Mouse (Mus musculus) embryonic fibroblast, embryonic 13.5 days (primary cell): ENCODE results near the gene Xpc. TPM values are rescaled to one million over a fixed set of nuclear protein-coding genes. Genes with fewer than 3 reads are reported as not detected.
"Not testable (repeated sequence)": the region's sequence is repeated elsewhere in the genome, so short reads cannot be mapped to it uniquely, and the experiment has no call there.

Experiments
- H3K27ac ChIP-seq: 2 replicates; pipeline ENCODE4 v1.5.1; 2012; ENCODE audit warnings: low read length, control low read depth, inconsistent platforms; ENCODE audit not compliant: insufficient read depth
- H3K4me1 ChIP-seq: 2 replicates; pipeline ENCODE4 v1.6.1; 2011; ENCODE audit warnings: low read length; ENCODE audit not compliant: control insufficient read depth, insufficient read depth
- H3K4me3 ChIP-seq: 2 replicates; pipeline ENCODE4 v1.5.1; 2011; ENCODE audit warnings: mild to moderate bottlenecking, control low read depth, low read length; ENCODE audit not compliant: insufficient read depth
- CTCF ChIP-seq: IDR thresholded peaks from 2 replicates; pipeline ENCODE4 v1.5.1; 2011; ENCODE audit warnings: mild to moderate bottlenecking, control low read depth, low read length, moderate library complexity, borderline replicate concordance; ENCODE audit not compliant: insufficient read depth
- POLR2A ChIP-seq: IDR thresholded peaks from 2 replicates; pipeline ENCODE4 v1.6.1; 2011; ENCODE audit warnings: low read depth, mild to moderate bottlenecking, control low read depth, low read length, moderate library complexity
- polyA plus RNA-seq: library from polyadenylated mRNA; stranded (reverse); fragments of >200 nt; gene quantifications from 2 replicates; pipeline ENCODE4 v1.2.4, GENCODE M21; 2011; ENCODE audit warnings: low read depth; ENCODE audit not compliant: missing spikeins, insufficient read length

The Xpc gene
- polyA plus RNA-seq, 1 experiment, result 7.7 TPM

- H3K4me3 ChIP-seq, result peak overlapping the region; percentile 77
- peak overlapping the region; percentile 46 for H3K27ac ChIP-seq
- peaks cover 5% of the 10 kb centered on the region; the same call in 1 of the 2 replicates for H3K4me1 ChIP-seq
- TF ChIP-seq CTCF, result no peak
- TF ChIP-seq POLR2A, result 0 out of 2 replicates have a peak, but pooled peaks have one; percentile 23
Observed at GRCm38 (mm10) chr6:91474441-91475190, 41.1 kb downstream of the Xpc start.

- peak overlapping the region; percentile 22 for H3K27ac ChIP-seq
- peak overlapping the region; percentile 77 for H3K4me3 ChIP-seq
- H3K4me1 ChIP-seq, result peaks cover 5% of the 10 kb centered on the region; the same call in 1 of the 2 replicates
- no peak for TF ChIP-seq POLR2A
- no peak for TF ChIP-seq CTCF
Observed at GRCm38 (mm10) chr6:91473805-91474440, 41.8 kb downstream of the Xpc start.

GRCm38 (mm10) chr6:91472868-91473804 is 42.6 kb downstream of the Xpc start, which contains the start of the genes Chchd4 and Tmem43:
Gene Chchd4, minus strand, starts transcription at chr6:91473546.
Gene Tmem43, plus strand, starts transcription at chr6:91473703.
- TF ChIP-seq CTCF (no peak), POLR2A (peak; percentile 95)
- H3K4me1 ChIP-seq, result peaks cover 5% of the 10 kb centered on the region; the same call in 1 of the 2 replicates
- peak within 1 kb of the TSS; percentile 46 for H3K27ac ChIP-seq
- peak within 1 kb of the TSS; percentile 77 for H3K4me3 ChIP-seq

- H3K4me1 ChIP-seq, result peaks cover 5% of the 10 kb centered on the region; the same call in 1 of the 2 replicates
- peak overlapping the region; percentile 22; the same call in 1 of the 2 replicates for H3K27ac ChIP-seq
- TF ChIP-seq CTCF, result no peak
- TF ChIP-seq POLR2A, result no peak
- peak overlapping the region; percentile 66 for H3K4me3 ChIP-seq
Observed at GRCm38 (mm10) chr6:91472319-91472718, 43.4 kb downstream of the Xpc start.

- H3K27ac ChIP-seq, H3K4me1 ChIP-seq, H3K4me3 ChIP-seq: not testable (repeated sequence)
Observed at GRCm38 (mm10) chr6:91471427-91471826, 44.3 kb downstream of the Xpc start.

- Histone ChIP-seq H3K4me1 (0 out of 2 replicates have a peak, but pooled peaks cover 5% of the 10 kb centered on the region), H3K27ac (no peak overlapping the region), H3K4me3 (no peak overlapping the region)
- TF ChIP-seq POLR2A (no peak), CTCF (no peak)
Observed at GRCm38 (mm10) chr6:91470712-91471111, 45.0 kb downstream of the Xpc start.

GRCm38 (mm10) chr6:91467106-91467505 is 48.6 kb downstream of the Xpc start:
- TF ChIP-seq POLR2A (no peak), CTCF (no peak)

GRCm38 (mm10) chr6:91465756-91466155 is 49.9 kb downstream of the Xpc start:
- Histone ChIP-seq H3K27ac (no peak overlapping the region), H3K4me1 (no peaks in the 10 kb centered on the region), H3K4me3 (no peak overlapping the region)
- TF ChIP-seq POLR2A (no peak), CTCF (no peak)

More at GRCm38 (mm10) chr6:91467106-91467505, 48.6 kb downstream of the Xpc start:
- Histone ChIP-seq H3K27ac (no peak overlapping the region), H3K4me1 (0 out of 2 replicates have a peak, but pooled peaks cover 3% of the 10 kb centered on the region), H3K4me3 (no peak overlapping the region)

- H3K4me1 ChIP-seq, result no peaks in the 10 kb centered on the region
- H3K4me3 ChIP-seq, result no peak overlapping the region
- H3K27ac ChIP-seq, result no peak overlapping the region
- TF ChIP-seq CTCF (no peak), POLR2A (no peak)
Observed at GRCm38 (mm10) chr6:91459471-91459870, 56.2 kb downstream of the Xpc start.
